Mouse (Mus musculus) heart, embryonic 15.5 days (tissue): ENCODE measurements around the gene Tmem211. TPM values are rescaled to one million over a fixed set of nuclear protein-coding genes. Genes with fewer than 3 reads are reported as not detected.

ENCODE experiments used
- polyA plus RNA-seq: library from polyadenylated mRNA; unstranded; fragments of >200 nt; fragmentation: Nextera tagmentation; extraction: Ambion mirVana; gene quantifications from 2 replicates; pipeline ENCODE4 v1.2.1, GENCODE M21; 2015

Gene Tmem211
- polyA plus RNA-seq, 1 experiment from 2014 or later: not detected

Other genes starting within 250 kb of the Tmem211 start
- 16.6 and 20.8 TPM in 2 replicates for gene Grk3, start 211.1 kb upstream of the Tmem211 start, polyA plus RNA-seq
- gene Crybb2, start 156.8 kb upstream of the Tmem211 start, polyA plus RNA-seq: not detected in 2 replicates
- 0.83 and 1.5 TPM in 2 replicates for gene Crybb3, start 145.3 kb upstream of the Tmem211 start, polyA plus RNA-seq
- 14.1 and 17.4 TPM in 2 replicates for gene 2900026A02Rik, start 5.7 kb upstream of the Tmem211 start, polyA plus RNA-seq
- 0.62 and 1.9 TPM in 2 replicates for gene Sgsm1, start 83.9 kb downstream of the Tmem211 start, polyA plus RNA-seq
- gene Aym1, start 130.4 kb downstream of the Tmem211 start, polyA plus RNA-seq: not detected in 2 replicates